Mouse (Mus musculus): ENCODE measurements around the gene Gk. TPM values are rescaled to one million over a fixed set of nuclear protein-coding genes. Genes with fewer than 3 reads are reported as not detected.

Gk gene
- polyA plus RNA-seq, 1 experiment from 2014 or later: 9.0 TPM

DNA sequence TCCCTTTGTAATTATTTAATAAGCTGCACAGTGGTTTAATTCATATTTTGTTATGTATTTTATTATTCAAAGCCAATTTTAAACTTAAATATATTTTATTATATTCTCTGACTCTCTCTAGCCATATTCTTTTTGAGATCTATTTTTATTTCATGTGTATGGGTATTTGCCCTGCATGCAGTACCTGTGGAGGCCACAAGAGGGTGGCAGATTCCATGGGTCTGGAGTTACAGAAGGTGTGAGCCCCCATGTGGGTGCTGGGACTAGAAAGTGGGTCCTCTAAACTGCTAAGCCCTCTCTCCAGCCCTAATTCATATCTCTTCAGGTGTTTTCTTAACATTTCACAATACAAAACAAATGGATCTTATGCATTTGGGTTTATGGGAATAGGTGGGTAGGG lies 55.4 kb downstream of the Gk start:
- Histone ChIP-seq H3K36me3 (ENCODE audit: inconsistent target) (no peaks in the 10 kb centered on the region), H3K79me2 (ENCODE audit: inconsistent target) (no peaks in the 10 kb centered on the region), H3K27ac (no peak overlapping the region), H3K4me3 (ENCODE audit: inconsistent target) (no peak overlapping the region)

GRCm38 (mm10) chrX:85710399-85710798 lies 66.2 kb downstream of the Gk start:
- Histone ChIP-seq H3K4me3 (ENCODE audit: inconsistent target) (no peak overlapping the region), H3K36me3 (ENCODE audit: inconsistent target) (no peaks in the 10 kb centered on the region), H3K79me2 (ENCODE audit: inconsistent target) (no peaks in the 10 kb centered on the region), H3K27ac (no peak overlapping the region)
- 36% methylated on average over 3 of the region's 3 CpGs for WGBS (ENCODE audit: missing documents)

DNA sequence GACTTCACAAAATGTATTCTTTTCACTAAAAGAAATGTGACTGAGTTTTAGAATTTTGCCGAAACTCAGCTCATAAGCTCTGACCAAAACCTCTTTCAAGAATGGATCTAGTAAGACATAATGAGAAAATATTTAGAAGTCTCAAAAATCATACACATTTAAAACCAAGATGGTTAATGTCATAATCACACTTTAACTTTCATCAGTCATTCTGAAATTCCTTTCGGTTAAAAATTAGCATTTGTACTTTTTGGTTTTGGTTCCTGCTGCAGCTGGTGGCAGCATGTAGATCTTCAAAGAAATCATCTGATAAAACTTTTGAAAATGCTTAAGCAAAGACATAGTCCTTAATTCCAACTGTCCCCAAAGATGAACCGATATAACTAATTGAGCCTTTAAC lies 70.9 kb downstream of the Gk start:
- WGBS (ENCODE audit: missing documents): 90% methylated on average over 3 of the region's 3 CpGs
- no peaks in the 10 kb centered on the region for H3K79me2 ChIP-seq (ENCODE audit: inconsistent target)
- no peaks in the 10 kb centered on the region for H3K36me3 ChIP-seq (ENCODE audit: inconsistent target)
- no peak overlapping the region for H3K4me3 ChIP-seq (ENCODE audit: inconsistent target)
- no peak overlapping the region for H3K27ac ChIP-seq

DNA sequence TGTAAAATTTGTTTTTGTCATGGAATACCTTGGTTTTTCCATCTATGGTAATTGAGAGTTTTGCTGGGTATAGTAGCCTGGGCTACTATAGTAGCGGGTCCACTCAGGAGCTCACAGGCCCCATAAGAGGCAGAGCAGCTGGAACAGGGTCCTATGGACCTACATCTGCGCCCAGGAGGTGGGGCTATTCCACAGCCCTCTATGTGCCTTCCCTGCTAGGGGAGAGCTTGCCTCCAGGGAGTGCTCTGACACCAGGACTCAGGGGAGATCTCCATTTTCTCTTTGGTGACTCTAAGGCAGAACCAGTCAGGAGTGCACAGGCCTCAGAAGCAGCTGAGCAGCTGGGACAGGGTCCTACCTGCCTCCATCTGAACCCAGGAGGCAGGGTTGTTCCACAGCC lies 92.9 kb downstream of the Gk start:
- Histone ChIP-seq H3K79me2 (ENCODE audit: inconsistent target) (no peaks in the 10 kb centered on the region), H3K27ac (no peak overlapping the region), H3K36me3 (ENCODE audit: inconsistent target) (no peaks in the 10 kb centered on the region), H3K4me3 (ENCODE audit: inconsistent target) (no peak overlapping the region)
- 63% methylated on average over 2 of the region's 2 CpGs for WGBS (ENCODE audit: missing documents)

DNA sequence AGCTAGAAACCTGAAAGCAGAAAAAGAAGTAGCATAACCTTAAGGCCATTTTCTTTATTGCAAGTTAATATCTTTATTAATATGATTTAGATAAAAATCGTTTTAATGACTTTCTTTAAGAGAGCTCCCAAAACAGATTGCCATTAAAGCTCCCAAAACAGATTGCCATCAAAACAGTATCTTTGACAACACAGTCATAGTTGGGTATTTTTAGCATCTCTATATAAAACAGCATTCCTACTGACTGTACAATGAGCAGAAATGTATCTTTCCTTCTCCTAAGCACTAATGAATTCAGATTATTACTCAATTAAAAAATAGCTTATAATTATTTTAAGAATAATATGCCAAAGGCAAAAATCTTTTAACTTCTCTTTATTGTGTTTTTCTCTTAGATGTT lies 94.5 kb downstream of the Gk start:
- Histone ChIP-seq H3K27ac (no peak overlapping the region), H3K79me2 (ENCODE audit: inconsistent target) (no peaks in the 10 kb centered on the region), H3K36me3 (ENCODE audit: inconsistent target) (no peaks in the 10 kb centered on the region), H3K4me3 (ENCODE audit: inconsistent target) (no peak overlapping the region)
- 71% methylated on average over 1 of the region's 1 CpGs for WGBS (ENCODE audit: missing documents)

- WGBS (ENCODE audit: missing documents): 24% methylated on average over 5 of the region's 7 CpGs
- H3K79me2 ChIP-seq (ENCODE audit: inconsistent target): no peaks in the 10 kb centered on the region
- H3K27ac ChIP-seq: no peak overlapping the region
- H3K36me3 ChIP-seq (ENCODE audit: inconsistent target): no peaks in the 10 kb centered on the region
- no peak overlapping the region for H3K4me3 ChIP-seq (ENCODE audit: inconsistent target)
Measured at GRCm38 (mm10) chrX:85676808-85677207, 99.8 kb downstream of the Gk start.

Other genes with a start within 250 kb of the Gk start
- gene Tab3, start 202.8 kb downstream of the Gk start, polyA plus RNA-seq (2018): 4.0 to 6.2 TPM (median 6.0 TPM) in 3 replicates
- 9.2 to 17.1 TPM (median 15.3 TPM) in 3 replicates for gene 5430427O19Rik, start 93.5 kb upstream of the Gk start, polyA plus RNA-seq (2018)

All from macrophage (primary cell).